Mouse (Mus musculus) layer of hippocampus, adult 11-12 months (tissue): ENCODE data around the gene Ifna13.
A peak's percentile ranks its signal among the peaks of the same experiment; 100 is the strongest.

ENCODE experiments used
- DNase-seq: peaks from one replicate; pipeline ENCODE4 v3.0.0; 2022; ENCODE audit warnings: low spot score

The Ifna13 gene

GRCm38 (mm10) chr4:88644359-88644758 lies at the start of gene Ifna13:
Ifna13 (minus strand) TSS chr4:88644459.
- no peak for DNase-seq

DNA sequence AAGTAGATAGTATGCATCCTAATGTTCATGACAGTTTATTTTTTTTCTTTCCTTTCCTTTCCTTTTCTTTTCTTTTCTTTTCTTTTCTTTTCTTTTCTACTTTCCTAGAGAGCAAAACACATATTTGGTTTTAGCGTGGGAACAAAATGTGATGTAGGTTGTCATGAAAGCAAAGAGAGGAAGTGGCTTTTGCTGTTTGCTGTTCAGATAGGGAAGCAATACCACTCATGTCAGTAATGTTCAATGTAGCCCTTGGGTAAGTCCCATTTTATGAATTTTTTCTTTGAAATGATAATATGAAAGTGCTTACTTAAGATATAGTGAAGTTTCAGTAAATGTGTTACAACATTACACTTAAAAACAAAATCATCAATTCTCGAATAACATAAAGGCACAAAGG lies 49.1 kb upstream of the Ifna13 start:
- no peak for DNase-seq

- no peak for DNase-seq
Observed at GRCm38 (mm10) chr4:88692537-88692936, 48.3 kb upstream of the Ifna13 start.

DNA sequence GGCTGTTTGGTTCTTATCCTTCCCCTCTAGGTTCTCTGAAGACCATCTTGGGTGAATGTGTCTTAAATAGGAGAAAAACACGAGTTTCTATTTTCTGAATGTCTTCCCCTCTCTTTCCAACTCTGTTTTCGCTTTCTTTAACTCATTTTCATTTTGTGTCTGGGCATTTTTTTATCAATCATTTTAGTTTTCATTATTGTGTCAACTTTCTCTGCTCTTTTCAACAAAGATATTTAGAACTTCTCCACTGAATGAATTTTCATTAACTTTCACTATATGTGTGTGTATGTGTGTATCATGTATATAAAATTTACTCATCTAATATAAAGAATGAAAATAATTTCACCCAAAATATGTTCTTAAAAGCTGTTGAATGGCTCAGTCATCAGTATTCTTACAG lies 47.0 kb upstream of the Ifna13 start, which contains the start of gene Ifnab:
Gene Ifnab, minus strand, starts transcription at position 101 of the 400 bp plus-strand sequence.
- no peak for DNase-seq

DNA sequence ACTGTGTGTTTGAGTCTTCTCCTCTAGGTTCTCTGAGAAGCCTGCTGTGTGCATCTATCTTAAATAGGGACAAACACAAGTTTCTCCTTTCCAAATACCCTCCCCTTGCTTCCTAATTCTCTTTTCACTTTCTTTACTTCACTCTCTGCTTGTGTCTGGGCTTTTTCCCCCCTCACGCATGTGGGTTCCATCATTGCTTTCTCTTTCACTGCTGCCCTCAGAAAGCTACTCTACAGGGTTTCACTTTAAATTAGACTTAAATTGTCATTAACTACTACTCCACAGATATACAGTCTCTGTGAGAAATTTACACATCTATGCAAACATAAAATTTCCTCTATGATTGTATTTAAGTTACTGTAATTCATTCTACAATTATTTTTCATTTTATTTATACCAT lies 39.6 kb upstream of the Ifna13 start, which contains the start of gene Ifna2:
Gene Ifna2, minus strand, starts transcription at position 101 of the 400 bp plus-strand sequence.
- DNase-seq = no peak

DNA sequence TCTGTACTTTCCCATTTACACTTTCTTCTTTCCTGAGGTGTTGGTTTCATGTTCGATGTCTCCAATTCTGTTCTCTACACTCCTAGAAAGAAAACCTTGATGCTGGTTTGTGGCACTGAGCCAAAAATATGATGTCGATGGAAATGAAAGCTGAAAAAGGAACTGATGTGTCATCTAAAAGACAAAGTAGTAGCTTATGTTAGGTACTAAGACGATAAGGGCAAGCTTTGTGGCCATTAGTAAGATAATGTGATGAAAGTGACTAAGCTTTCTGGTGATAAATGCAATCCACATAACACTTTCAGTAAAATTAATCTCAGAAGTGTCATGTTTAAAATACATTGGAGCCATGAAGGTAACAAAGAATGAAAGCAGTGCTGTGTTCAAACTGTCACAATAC lies 37.1 kb upstream of the Ifna13 start:
- no peak for DNase-seq

GRCm38 (mm10) chr4:88680362-88680761 lies 36.1 kb upstream of the Ifna13 start:
- peak; percentile 32 for DNase-seq

DNA sequence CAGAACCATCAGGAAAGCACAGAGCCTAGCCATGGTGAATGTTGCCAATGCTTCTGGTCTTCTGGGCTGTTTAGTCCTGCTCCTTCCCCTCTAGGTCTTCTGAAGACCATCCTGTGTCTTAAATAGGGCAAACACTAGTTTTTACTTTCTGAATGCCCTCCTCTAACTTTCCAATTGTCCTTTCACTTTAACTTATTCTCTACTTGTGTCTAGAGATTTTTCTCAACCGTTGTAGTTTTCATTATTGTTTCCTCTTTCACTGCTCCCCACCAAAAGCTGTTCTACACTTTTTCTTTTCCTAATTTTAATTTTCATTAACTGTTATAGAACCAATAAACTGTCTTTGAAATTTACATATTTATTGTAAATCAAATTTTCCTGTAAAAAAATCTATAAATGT lies 32.6 kb upstream of the Ifna13 start, which contains the start of gene Ifna16:
Gene Ifna16, minus strand, starts transcription at position 101 of the 400 bp plus-strand sequence.
- DNase-seq = no peak

DNA sequence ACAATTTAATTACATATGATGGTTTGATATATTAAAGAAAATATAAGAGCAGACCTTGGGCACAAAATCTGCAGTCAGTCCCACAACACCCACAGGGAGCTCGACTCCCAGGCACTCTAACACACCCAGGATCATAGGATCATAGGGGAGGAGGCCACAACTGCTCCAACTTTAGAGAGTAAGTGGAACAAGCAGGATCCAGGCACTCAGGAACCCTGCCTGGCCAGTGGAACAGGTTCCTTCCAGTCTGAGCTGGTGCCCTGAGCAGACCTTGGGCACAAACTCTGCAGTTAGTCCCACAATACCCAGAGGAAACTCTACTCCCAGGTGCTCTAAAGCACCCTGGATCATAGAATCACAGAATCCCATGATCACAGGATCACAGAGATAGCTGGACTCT lies 11.2 kb upstream of the Ifna13 start:
- no peak for DNase-seq

GRCm38 (mm10) chr4:88653644-88654043 lies 9.4 kb upstream of the Ifna13 start:
- DNase-seq = no peak

GRCm38 (mm10) chr4:88642526-88642925 lies 1.7 kb downstream of the Ifna13 start:
- no peak for DNase-seq

- DNase-seq = peak; percentile 91
Observed at GRCm38 (mm10) chr4:88641077-88641831, 3.0 kb downstream of the Ifna13 start.

GRCm38 (mm10) chr4:88640704-88641076 lies 3.6 kb downstream of the Ifna13 start:
- no peak for DNase-seq

GRCm38 (mm10) chr4:88634311-88634710 lies 9.9 kb downstream of the Ifna13 start, which contains the start of gene C87499:
C87499 (minus strand) TSS chr4:88634411.
- no peak for DNase-seq

- no peak for DNase-seq
Observed at GRCm38 (mm10) chr4:88603276-88603675, 41.0 kb downstream of the Ifna13 start, which contains the start of gene Ifna12. Ifna12 (minus strand) TSS chr4:88603376.
